Mouse (Mus musculus): ENCODE measurements at regions not wholly inside any gene's neighbourhood (a gene's known extent, or its start where the extent isn't known, plus 50 kb on each side); places are given as distances from the start of the nearest gene placed in this dataset.

- H3K27me3 ChIP-seq (replicated peaks; ENCODE audit: control insufficient read depth, insufficient read depth, low read length), result no peaks in the 10 kb centered on the region
- H3K4me3 ChIP-seq (ENCODE audit: low read length), result no peak overlapping the region
- H3K27ac ChIP-seq (ENCODE audit: low read depth, low read length), result no peak overlapping the region
- no peak overlapping the region for H3K9ac ChIP-seq (ENCODE audit: low read depth, low read length)
- H3K36me3 ChIP-seq (ENCODE audit: control insufficient read depth, insufficient read depth, low read length), result no peaks in the 10 kb centered on the region
- ATAC-seq, result no peak
- H3K4me1 ChIP-seq (ENCODE audit: control insufficient read depth, insufficient read depth, low read depth, low read length), result no peaks in the 10 kb centered on the region
- H3K4me2 ChIP-seq (ENCODE audit: low read length), result no peak overlapping the region
- H3K9me3 ChIP-seq (ENCODE audit: control insufficient read depth, low read length), result no peaks in the 10 kb centered on the region
- WGBS, result 93% methylated on average over 8 of the region's 8 CpGs
Observed at GRCm38 (mm10) chr6:43914741-43915140, 248.7 kb upstream of the Tpk1 start.

- 80% methylated on average over 3 of the region's 3 CpGs for WGBS
Observed at GRCm38 (mm10) chr6:43885992-43886391, 219.9 kb upstream of the Tpk1 start.

GRCm38 (mm10) chr6:43876711-43877110 lies 210.6 kb upstream of the Tpk1 start:
- H3K4me3 ChIP-seq (ENCODE audit: low read length), result no peak overlapping the region
- no peaks in the 10 kb centered on the region for H3K9me3 ChIP-seq (ENCODE audit: control insufficient read depth, low read length)
- WGBS, result 41% methylated on average over 2 of the region's 2 CpGs
- H3K4me1 ChIP-seq (ENCODE audit: control insufficient read depth, insufficient read depth, low read depth, low read length), result no peaks in the 10 kb centered on the region
- H3K36me3 ChIP-seq (ENCODE audit: control insufficient read depth, insufficient read depth, low read length), result no peaks in the 10 kb centered on the region
- no peak overlapping the region for H3K9ac ChIP-seq (ENCODE audit: low read depth, low read length)
- no peak for ATAC-seq
- H3K27ac ChIP-seq (ENCODE audit: low read depth, low read length), result no peak overlapping the region
- no peak overlapping the region for H3K4me2 ChIP-seq (ENCODE audit: low read length)
- no peaks in the 10 kb centered on the region for H3K27me3 ChIP-seq (replicated peaks; ENCODE audit: control insufficient read depth, insufficient read depth, low read length)

More at GRCm38 (mm10) chr6:43885992-43886391, 219.9 kb upstream of the Tpk1 start:
- Histone ChIP-seq H3K9me3 (ENCODE audit: control insufficient read depth, low read length) (no peaks in the 10 kb centered on the region), H3K4me3 (ENCODE audit: low read length) (no peak overlapping the region), H3K4me1 (ENCODE audit: control insufficient read depth, insufficient read depth, low read depth, low read length) (no peaks in the 10 kb centered on the region), H3K27me3 (replicated peaks; ENCODE audit: control insufficient read depth, insufficient read depth, low read length) (no peaks in the 10 kb centered on the region), H3K36me3 (ENCODE audit: control insufficient read depth, insufficient read depth, low read length) (no peaks in the 10 kb centered on the region), H3K27ac (ENCODE audit: low read depth, low read length) (no peak overlapping the region), H3K9ac (ENCODE audit: low read depth, low read length) (no peak overlapping the region), H3K4me2 (ENCODE audit: low read length) (no peak overlapping the region)
- ATAC-seq, result no peak

GRCm38 (mm10) chr6:43859406-43859805 lies 193.3 kb upstream of the Tpk1 start:
- no peaks in the 10 kb centered on the region for H3K4me1 ChIP-seq (ENCODE audit: control insufficient read depth, insufficient read depth, low read depth, low read length)
- H3K27ac ChIP-seq (ENCODE audit: low read depth, low read length), result no peak overlapping the region
- WGBS, result 50% methylated on average over 1 of the region's 1 CpGs
- no peaks in the 10 kb centered on the region for H3K36me3 ChIP-seq (ENCODE audit: control insufficient read depth, insufficient read depth, low read length)
- no peak overlapping the region for H3K4me3 ChIP-seq (ENCODE audit: low read length)
- H3K9me3 ChIP-seq (ENCODE audit: control insufficient read depth, low read length), result no peaks in the 10 kb centered on the region
- peak; percentile 37; the same call in 1 of the 2 replicates for ATAC-seq
- no peak overlapping the region for H3K9ac ChIP-seq (ENCODE audit: low read depth, low read length)
- H3K4me2 ChIP-seq (ENCODE audit: low read length), result no peak overlapping the region
- no peaks in the 10 kb centered on the region for H3K27me3 ChIP-seq (replicated peaks; ENCODE audit: control insufficient read depth, insufficient read depth, low read length)

- H3K4me1 ChIP-seq (ENCODE audit: control insufficient read depth, insufficient read depth, low read depth, low read length), result no peaks in the 10 kb centered on the region
- ATAC-seq, result no peak
- no peak overlapping the region for H3K4me3 ChIP-seq (ENCODE audit: low read length)
- no peak overlapping the region for H3K9ac ChIP-seq (ENCODE audit: low read depth, low read length)
- 78% methylated on average over 1 of the region's 1 CpGs for WGBS
- no peak overlapping the region for H3K27ac ChIP-seq (ENCODE audit: low read depth, low read length)
- no peak overlapping the region for H3K4me2 ChIP-seq (ENCODE audit: low read length)
- no peaks in the 10 kb centered on the region for H3K9me3 ChIP-seq (ENCODE audit: control insufficient read depth, low read length)
- no peaks in the 10 kb centered on the region for H3K36me3 ChIP-seq (ENCODE audit: control insufficient read depth, insufficient read depth, low read length)
- H3K27me3 ChIP-seq (replicated peaks; ENCODE audit: control insufficient read depth, insufficient read depth, low read length), result no peaks in the 10 kb centered on the region
Observed at GRCm38 (mm10) chr6:43857046-43857445, 191.0 kb upstream of the Tpk1 start.

GRCm38 (mm10) chr6:43853461-43853860 lies 187.4 kb upstream of the Tpk1 start:
- WGBS, result 89% methylated on average over 1 of the region's 1 CpGs
- no peak overlapping the region for H3K9ac ChIP-seq (ENCODE audit: low read depth, low read length)

GRCm38 (mm10) chr6:43851306-43851705 lies 185.2 kb upstream of the Tpk1 start:
- H3K27ac ChIP-seq (ENCODE audit: low read depth, low read length), result no peak overlapping the region
- no peaks in the 10 kb centered on the region for H3K36me3 ChIP-seq (ENCODE audit: control insufficient read depth, insufficient read depth, low read length)
- no peaks in the 10 kb centered on the region for H3K4me1 ChIP-seq (ENCODE audit: control insufficient read depth, insufficient read depth, low read depth, low read length)
- H3K9ac ChIP-seq (ENCODE audit: low read depth, low read length), result no peak overlapping the region
- H3K4me2 ChIP-seq (ENCODE audit: low read length), result no peak overlapping the region
- 88% methylated on average over 6 of the region's 6 CpGs for WGBS
- H3K9me3 ChIP-seq (ENCODE audit: control insufficient read depth, low read length), result no peaks in the 10 kb centered on the region
- no peak for ATAC-seq
- H3K27me3 ChIP-seq (replicated peaks; ENCODE audit: control insufficient read depth, insufficient read depth, low read length), result no peaks in the 10 kb centered on the region
- H3K4me3 ChIP-seq (ENCODE audit: low read length), result no peak overlapping the region

More at GRCm38 (mm10) chr6:43853461-43853860, 187.4 kb upstream of the Tpk1 start:
- Histone ChIP-seq H3K4me3 (ENCODE audit: low read length) (no peak overlapping the region), H3K9me3 (ENCODE audit: control insufficient read depth, low read length) (no peaks in the 10 kb centered on the region), H3K4me1 (ENCODE audit: control insufficient read depth, insufficient read depth, low read depth, low read length) (no peaks in the 10 kb centered on the region), H3K4me2 (ENCODE audit: low read length) (no peak overlapping the region), H3K27ac (ENCODE audit: low read depth, low read length) (no peak overlapping the region), H3K36me3 (ENCODE audit: control insufficient read depth, insufficient read depth, low read length) (no peaks in the 10 kb centered on the region), H3K27me3 (replicated peaks; ENCODE audit: control insufficient read depth, insufficient read depth, low read length) (no peaks in the 10 kb centered on the region)
- no peak for ATAC-seq

- 64% methylated on average over 6 of the region's 6 CpGs for WGBS
- no peaks in the 10 kb centered on the region for H3K4me1 ChIP-seq (ENCODE audit: control insufficient read depth, insufficient read depth, low read depth, low read length)
- no peak overlapping the region for H3K27ac ChIP-seq (ENCODE audit: low read depth, low read length)
- no peak overlapping the region for H3K4me3 ChIP-seq (ENCODE audit: low read length)
- ATAC-seq, result no peak
- H3K36me3 ChIP-seq (ENCODE audit: control insufficient read depth, insufficient read depth, low read length), result no peaks in the 10 kb centered on the region
- no peaks in the 10 kb centered on the region for H3K27me3 ChIP-seq (replicated peaks; ENCODE audit: control insufficient read depth, insufficient read depth, low read length)
- H3K4me2 ChIP-seq (ENCODE audit: low read length), result no peak overlapping the region
- no peak overlapping the region for H3K9ac ChIP-seq (ENCODE audit: low read depth, low read length)
- no peaks in the 10 kb centered on the region for H3K9me3 ChIP-seq (ENCODE audit: control insufficient read depth, low read length)
Observed at GRCm38 (mm10) chr6:43838960-43839359, 172.9 kb upstream of the Tpk1 start.

- Histone ChIP-seq H3K9me3 (ENCODE audit: control insufficient read depth, low read length) (no peaks in the 10 kb centered on the region), H3K4me3 (ENCODE audit: low read length) (no peak overlapping the region), H3K4me1 (ENCODE audit: control insufficient read depth, insufficient read depth, low read depth, low read length) (no peaks in the 10 kb centered on the region), H3K4me2 (ENCODE audit: low read length) (no peak overlapping the region), H3K36me3 (ENCODE audit: control insufficient read depth, insufficient read depth, low read length) (no peaks in the 10 kb centered on the region), H3K27ac (ENCODE audit: low read depth, low read length) (no peak overlapping the region), H3K9ac (ENCODE audit: low read depth, low read length) (no peak overlapping the region), H3K27me3 (replicated peaks; ENCODE audit: control insufficient read depth, insufficient read depth, low read length) (no peaks in the 10 kb centered on the region)
- 81% methylated on average over 3 of the region's 3 CpGs for WGBS
- ATAC-seq, result no peak
Observed at GRCm38 (mm10) chr6:43829903-43830302, 163.8 kb upstream of the Tpk1 start.
